Mouse (Mus musculus) gastrocnemius, postnatal 36 days (tissue): ENCODE data around the gene Mcrs1. TPM values are rescaled to one million over a fixed set of nuclear protein-coding genes. Genes with fewer than 3 reads are reported as not detected.
"Not testable (repeated sequence)": the region's sequence is repeated elsewhere in the genome, so short reads cannot be mapped to it uniquely, and the experiment has no call there.

ENCODE experiments used
- DNase-seq, 2 experiments: peaks; one replicate each; pipeline ENCODE4 v3.0.0; 2022
- intact Hi-C: fragments of 180-260 bp; cut with DNase I; formaldehyde crosslinking; loops from one replicate; pipeline ENCODE4 v1.15.1; 2025
- long read RNA-seq, 2 experiments: library from polyadenylated mRNA; stranded (forward); transcript quantifications; one replicate each; pipeline ENCODE4 v2.0.0; 2021
- total RNA-seq, 2 experiments: library from RNA; stranded (reverse); gene quantifications; 2 replicates each; pipeline ENCODE4 v1.2.3; 2021

The Mcrs1 gene
- total RNA-seq: 10 to 100 TPM; 25.6 to 28.9 TPM
- long read RNA-seq, experiment 1, transcript Mcrs1-201 (15 exons, 1,916 nt): major isoform, 21 of 50 reads
- long read RNA-seq, experiment 1, transcript Mcrs1-209 (11 exons, 1,521 nt): minor isoform, 8 of 50 reads
- long read RNA-seq, experiment 1, partial matches to known transcripts: 6 of 50 reads
- long read RNA-seq, experiment 1, other reads (novel, unspliced or antisense): 15 of 50 reads
- long read RNA-seq, experiment 2, transcript Mcrs1-201 (15 exons, 1,916 nt): major isoform, 33 of 51 reads
- long read RNA-seq, experiment 2, partial matches to known transcripts: 3 of 51 reads
- long read RNA-seq, experiment 2, other reads (novel, unspliced or antisense): 9 of 51 reads

DNA sequence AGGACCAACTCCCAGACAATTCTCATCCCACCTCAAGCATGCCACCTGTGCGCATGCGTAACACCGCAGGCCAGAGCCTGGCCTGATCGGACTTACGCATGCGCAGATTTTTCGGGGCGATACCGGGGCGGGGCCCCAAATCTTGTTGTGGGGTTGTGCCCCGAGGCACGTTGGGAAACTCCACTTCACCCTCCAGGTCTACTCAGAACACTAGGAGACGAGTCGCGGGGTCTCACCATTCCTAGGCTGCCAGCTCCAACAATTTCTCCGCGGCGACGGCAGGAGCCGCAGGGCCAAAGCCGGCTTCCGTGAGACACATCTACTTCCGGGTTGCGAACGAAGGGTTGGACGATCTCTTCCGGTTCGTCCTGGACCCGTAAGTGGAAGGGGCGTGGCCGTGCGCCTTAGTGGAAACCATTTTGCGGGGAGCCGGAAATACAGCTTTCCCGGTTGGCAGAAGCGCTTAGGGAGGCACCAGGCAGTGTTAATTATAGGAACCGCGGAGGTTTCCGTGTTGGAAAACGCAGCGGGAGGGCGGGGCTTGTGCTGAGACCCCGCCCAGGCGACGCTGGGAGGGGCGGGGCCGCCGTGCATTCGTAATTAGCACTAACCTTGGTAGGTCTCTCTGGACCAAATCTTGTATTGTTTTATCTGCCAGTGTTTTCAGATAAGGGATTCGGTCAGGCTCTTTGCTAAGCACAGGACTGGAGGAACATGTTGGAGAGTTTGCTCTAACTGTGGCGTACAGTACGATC is at the start of gene Mcrs1:
TSS of gene Mcrs1 (minus strand) at position 336 of the 755 bp plus-strand sequence.
- intact Hi-C loops: no loop called here
- DNase-seq: peak; percentile 97

DNA sequence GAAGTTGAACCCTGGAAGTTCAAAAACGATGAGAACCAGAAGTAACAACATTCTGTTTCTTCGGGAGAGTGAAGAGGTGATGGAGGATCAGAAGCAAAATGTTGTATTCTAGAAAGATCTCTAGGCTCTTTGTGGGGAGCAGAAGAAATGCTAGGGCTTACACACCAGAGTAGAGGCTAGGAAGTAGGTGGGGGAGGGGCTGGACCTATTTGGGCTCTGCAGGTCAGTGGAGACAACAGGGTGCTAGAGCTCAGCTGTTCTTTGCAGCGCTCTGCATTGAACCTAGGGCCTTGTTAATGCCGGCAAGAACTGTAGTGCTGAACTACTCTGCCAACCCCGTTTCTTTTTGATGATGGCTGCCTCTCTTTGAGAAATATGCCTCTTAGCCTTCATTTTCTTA is 44.5 kb upstream of the Mcrs1 start:
- no peak for DNase-seq
- intact Hi-C loops: no loop called here

DNA sequence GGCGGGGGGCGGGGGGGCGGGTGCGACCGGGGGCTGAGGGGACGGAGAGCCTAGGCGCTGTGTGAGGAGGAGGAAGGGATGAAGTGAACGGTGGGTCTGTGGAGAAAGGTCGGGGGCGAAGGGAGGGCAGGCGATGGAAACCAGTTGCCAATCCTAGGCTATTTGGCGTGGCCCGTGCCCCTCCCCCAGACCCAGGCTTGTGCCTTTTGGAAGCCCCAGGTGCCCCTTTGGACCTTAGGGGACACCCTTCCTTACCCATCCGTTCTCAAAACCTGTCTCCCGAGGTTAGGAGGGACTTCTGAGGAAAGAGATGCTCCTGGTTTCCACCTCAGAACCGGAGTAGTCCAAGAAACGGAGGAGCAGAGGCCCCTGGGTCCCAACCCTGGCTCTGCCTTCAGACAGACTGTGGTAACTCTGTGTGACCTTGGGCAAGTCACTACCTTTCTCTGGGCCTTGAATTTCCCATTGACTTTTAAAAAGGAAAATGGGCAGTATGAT is 43.8 kb upstream of the Mcrs1 start, which contains the start of gene Fam186b:
TSS of gene Fam186b (minus strand) at position 405 of the 498 bp plus-strand sequence.
- intact Hi-C loops: no loop called here
- no peak for DNase-seq

DNA sequence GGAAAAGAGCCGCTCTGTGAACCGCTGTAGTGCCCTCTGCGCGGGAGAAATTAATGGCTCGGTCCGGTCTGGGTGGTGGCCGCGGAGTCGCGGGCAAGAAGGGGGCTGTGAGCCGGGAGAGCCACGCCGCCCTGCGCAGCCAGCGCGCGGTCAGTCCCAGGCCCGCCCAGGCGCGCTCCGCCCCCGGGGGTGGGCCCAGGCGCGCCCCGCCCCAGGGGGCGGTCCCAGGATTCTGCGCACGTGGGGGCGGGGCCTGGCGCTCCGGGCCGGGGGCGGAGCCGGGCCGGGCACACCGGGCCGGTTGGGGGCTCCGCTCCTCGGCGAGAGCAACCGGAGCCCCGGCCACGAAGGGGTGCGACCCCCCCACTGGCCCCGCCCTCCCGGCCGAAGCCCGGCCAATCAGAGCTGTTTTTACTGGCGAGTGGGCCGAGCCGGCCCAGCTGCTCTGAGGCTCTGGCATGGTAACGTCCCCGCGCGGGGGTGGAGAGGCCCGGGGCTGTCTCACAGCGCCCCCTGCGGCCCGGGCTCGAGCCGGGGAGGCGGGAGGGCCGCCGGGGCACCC is 43.1 kb upstream of the Mcrs1 start, which contains the start of gene Prpf40b:
TSS of gene Prpf40b (plus strand) at position 275 of the 562 bp plus-strand sequence.
- intact Hi-C loops: no loop called here
- peak; percentile 91 to 95 for DNase-seq

DNA sequence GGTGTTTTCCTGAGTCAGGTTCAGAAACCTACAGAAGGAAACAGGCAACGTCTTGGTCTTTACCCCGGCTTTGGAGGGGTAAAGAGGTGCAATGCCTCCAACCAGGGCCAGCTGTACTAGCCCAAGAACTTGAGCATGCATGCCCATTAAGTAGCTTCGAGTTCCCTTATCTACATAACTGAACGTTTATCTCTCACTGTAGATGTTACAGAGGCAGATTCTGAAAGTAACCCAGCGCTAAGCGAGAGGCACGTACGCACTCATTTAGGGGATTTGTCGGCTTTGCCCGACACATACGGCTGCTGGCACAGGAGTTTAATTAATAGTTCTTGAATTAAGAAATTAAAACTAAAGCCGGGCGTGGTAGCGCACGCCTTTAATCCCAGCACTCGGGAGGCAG is 42.5 kb upstream of the Mcrs1 start:
- intact Hi-C loops: no loop called here
- DNase-seq: no peak

DNA sequence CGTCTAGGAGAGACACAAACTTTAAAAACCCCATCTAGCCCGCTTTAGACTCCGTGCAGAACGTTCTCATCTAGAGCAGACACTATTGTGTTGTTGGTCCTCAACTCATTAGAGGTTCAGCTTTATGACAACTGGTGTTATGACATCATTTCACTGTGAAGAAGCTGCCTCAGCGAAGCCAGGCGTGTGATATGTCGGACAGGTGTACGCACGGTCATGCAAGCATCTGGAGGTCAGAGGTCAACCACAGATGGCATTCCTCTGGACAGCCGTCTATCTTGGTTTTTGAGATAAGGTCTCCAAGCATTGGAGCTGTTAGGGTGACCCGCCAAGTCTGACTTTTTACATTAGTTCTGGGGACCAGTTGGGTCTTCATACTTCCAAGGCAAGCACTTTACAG is 38.8 kb upstream of the Mcrs1 start:
- intact Hi-C loops: no loop called here
- DNase-seq: no peak

DNA sequence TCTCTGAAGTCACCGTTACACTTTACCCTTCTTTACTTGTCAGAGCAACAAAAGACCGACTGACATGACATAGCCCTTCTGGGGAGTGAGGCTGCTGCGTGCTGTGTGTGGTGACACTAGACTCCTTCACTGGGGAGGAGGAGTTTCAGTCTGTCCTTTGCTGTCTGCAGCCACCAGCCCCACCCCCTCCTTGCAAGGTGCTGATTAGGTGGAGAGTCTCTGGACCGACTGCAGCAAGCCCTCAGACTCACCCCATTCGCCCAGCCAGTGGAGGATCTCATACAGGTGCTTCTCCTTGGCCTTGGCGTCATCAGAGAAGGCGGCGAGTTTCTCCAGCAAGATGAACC is 33.4 kb upstream of the Mcrs1 start:
- intact Hi-C loops: no loop called here
- DNase-seq: no peak

DNA sequence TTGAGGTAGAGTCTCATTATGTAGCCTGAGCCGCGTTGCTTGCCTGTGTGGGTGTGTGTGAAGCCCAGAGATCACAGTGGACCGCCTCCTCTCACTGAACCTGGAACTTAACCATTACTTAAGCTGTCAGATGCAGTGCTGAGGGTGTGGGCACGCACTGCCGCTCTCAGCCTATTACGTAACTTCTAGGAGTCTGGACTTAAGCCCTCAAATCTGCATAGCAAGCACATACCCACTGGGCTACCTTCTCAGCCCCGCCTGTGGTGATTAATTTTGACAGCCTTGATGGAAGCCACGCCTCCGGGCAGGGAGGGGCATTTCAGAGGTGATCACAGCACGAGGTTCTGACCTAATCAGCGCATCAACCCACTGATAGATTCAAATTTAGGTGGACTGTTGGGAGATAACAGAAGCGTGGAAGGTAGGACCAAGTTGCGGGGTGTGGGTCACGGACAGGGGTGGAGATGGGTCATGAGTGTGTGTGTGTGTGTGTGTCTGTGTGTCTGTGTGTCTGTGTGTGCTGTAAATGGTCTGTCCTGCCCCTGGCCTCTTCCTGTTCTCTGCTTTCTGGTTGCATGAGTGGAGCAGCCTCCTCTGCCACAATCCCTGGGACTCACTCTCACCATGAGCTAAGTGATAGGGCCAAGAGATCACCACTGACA is 32.9 kb upstream of the Mcrs1 start:
- no peak for DNase-seq
- intact Hi-C loops: no loop called here

DNA sequence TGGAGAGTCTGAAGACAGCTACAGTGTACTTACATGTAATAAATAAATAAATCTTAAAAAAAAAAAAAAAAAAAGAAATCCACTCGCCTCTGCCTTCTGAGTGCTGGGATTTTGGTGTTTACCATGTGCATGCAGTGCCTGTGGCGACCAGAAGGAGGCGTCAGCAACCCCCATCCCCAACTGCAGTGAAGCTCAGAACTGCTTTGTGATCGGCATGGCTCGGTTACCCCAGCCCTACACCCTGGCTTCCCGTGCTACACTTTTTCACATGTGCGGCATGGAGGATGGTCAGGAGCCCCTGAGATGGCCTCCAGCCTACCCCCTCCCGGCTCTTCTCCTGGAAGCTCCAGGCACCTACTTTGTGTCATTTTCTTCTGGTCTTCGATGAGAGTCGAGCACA is 31.7 kb upstream of the Mcrs1 start:
- intact Hi-C loops: no loop called here

DNA sequence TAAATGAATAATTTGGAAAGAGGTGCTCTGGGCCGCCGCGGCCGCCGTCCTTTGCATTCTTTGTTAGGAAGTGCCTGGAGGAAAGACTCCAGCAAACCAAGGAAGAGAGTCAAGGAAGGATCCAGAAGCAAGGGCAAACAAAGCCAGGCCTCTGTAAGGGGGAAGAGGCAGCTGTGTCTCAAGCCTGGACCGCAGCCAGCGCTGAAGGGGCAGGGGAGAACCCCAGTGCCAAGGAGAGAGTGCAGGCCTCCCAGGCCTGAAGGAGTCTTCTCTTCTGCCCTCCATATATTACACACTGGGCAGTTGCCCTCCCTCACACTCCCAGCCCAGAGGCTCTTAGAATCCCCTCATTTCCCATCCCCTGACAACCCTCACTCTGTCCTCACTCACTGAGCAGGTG is 26.5 kb upstream of the Mcrs1 start:
- DNase-seq: no peak
- intact Hi-C loops: loop anchor here (10.0 kb wide), 1 partner anchor 233 kb away; no protein-coding TSS in a partner anchor

More for the DNA sequence above, 31.7 kb upstream of the Mcrs1 start:
- no peak for DNase-seq

DNA sequence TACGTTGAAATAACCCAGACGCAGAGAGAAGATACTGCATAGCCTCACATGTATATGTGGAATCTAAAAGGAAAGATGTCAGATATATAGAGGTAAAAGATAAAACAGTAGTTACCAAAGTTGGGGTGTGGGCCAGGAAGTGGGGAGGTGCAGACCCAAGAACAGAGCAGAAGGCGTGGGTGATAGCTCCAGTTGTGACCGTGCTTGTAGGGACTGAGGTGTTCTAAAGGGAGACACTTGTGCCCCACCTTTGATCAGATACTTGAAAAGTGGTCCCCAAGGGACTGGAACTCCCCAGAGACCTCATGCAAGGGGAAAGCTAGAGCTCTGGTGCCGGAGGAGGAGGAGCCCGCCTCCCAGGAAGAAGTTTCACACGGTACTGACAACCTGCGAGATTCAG is 24.3 kb upstream of the Mcrs1 start:
- intact Hi-C loops: loop anchor here (10.0 kb wide), 1 partner anchor 231 kb away; no protein-coding TSS in a partner anchor
- no peak for DNase-seq

DNA sequence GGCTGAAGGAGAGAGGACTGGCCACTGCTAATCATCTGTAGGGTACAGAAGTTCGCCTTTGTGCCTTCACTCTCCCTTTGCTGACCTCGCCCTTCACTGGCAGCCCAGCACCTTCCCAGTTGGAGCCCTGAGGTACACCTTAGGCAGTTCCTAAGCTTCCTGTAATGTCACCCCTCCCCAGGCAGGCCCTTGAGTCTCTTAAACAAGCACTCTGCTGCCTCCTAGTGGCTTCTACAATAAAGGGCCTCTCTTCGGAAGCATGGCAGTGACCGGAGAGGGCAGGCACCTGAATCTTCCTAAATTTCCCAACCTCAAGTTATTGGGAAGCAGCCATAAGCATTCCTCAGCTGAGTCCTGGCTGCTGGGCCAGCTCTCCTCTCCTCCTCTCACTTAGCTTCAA is 13.9 kb upstream of the Mcrs1 start:
- peak in 1 of 2 experiments; percentile 52 for DNase-seq
- intact Hi-C loops: loop anchor here (2.0 kb wide), 1 partner anchor 51 kb away; no protein-coding TSS in a partner anchor

DNA sequence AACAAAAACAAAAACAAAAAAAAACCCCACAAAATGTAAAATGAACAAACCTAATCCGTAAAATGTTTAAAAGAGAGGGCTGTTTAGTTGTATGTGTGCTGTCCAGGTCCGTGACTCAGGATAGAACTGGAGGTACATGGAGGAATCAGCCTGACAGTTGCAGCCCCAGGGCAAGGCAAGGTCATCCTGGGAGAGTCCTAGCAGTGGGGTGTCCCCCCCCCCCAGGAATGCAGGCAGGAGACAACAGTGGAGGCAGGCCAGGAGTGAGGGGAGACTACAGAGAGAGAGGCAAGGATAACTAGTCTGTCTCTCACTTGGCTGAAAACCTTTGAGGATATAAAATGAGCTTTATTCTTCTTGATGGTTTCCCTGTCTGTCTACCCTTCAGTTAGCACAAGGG is 12.6 kb upstream of the Mcrs1 start:
- DNase-seq: no peak
- intact Hi-C loops: loop anchor here (2.0 kb wide), 1 partner anchor 50 kb away; no protein-coding TSS in a partner anchor

DNA sequence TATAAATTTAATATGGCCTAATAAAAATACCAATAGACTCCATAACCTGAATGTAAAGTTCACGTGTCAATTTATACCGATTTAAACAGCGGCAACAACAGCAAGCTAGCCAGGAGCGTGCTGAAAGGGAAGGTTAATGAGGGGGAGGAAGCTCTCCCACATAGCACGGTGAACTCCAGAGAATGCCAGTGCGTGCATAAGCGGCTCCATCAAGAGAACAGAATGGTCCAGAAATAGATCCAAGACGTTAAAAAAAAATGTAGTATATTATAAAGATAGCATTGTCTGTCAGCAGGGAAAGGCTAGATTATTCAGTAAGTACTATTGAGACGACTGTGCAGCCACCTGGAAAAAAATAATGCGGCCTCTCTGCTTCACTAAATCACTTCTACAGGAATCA is 10.9 kb upstream of the Mcrs1 start:
- intact Hi-C loops: no loop called here
- DNase-seq: no peak

DNA sequence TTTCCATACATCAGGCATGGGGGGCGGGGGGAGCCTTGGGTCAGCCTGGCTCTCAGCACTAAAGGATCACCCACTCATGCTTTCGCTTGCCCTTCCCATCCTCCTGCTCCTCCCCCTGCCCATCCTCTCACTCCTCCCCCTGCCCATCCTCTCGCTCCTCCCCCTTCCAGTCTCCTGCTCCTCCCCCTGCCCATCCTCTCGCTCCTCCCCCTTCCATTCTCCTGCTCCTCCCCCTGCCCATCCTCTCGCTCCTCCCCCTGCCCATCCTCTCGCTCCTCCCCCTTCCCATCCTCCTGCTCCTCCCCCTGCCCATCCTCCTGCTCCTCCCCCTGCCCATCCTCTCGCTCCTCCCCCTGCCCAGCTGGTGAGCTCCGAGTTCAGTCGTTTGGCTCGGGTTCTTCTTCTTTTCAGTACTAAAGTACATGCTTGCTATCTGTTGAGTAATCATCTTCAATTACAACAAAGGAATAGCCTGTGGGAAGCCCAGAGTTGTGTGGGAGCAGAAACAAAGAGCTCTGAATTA is 8.0 kb upstream of the Mcrs1 start:
- intact Hi-C loops: no loop called here
- DNase-seq: peak; percentile 49 to 73

DNA sequence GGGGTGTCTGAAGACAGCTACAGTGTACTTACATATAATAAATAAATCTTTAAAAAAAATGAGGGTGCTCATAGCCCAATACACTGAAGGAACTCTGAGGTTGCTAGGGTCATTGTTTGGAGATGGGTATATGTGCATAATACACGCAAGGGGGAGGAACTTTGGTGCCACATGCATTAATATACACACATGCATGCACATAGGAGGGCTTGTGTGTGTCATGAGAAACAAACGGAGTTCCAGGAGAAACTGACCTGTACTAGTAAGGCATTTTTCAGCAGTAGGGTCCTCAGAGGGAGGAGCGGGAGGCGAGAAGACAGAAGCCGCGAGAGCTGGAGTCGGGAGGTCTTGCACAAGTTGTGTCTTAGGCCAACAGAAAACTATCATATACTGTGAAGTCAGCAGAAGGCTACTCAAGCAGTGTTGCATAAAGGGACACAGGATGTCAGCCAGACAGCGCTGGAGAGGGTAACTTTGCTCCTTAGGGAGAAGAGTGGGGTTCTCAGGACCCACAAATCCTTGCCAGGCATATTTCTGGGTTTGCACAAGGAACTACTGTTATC is 7.5 kb upstream of the Mcrs1 start:
- intact Hi-C loops: no loop called here
- DNase-seq: no peak

DNA sequence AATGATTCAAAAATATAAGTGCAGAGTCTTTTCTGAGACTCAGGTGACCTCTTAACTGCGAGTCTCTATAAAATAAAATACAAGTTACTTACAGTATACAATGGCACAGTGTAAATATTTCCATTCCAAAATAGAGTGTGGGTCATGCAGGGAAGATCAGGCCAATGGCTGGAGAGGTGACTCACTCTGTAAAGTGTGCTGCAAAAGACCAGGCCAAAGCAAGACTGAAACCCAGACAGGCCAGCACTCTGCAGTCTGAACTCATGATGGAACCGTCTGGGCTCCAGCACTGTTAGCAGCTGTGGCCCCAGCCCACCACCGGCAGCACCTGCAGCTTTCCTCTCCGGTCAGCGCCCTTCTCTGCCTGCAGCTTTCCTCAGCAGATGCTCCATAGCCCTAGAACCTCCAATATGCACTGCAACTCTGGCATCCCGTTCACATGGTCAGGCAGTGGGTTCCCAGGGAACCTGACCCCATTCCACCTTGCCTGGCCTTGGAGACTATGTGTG is 3.5 kb upstream of the Mcrs1 start:
- intact Hi-C loops: no loop called here
- no peak for DNase-seq

DNA sequence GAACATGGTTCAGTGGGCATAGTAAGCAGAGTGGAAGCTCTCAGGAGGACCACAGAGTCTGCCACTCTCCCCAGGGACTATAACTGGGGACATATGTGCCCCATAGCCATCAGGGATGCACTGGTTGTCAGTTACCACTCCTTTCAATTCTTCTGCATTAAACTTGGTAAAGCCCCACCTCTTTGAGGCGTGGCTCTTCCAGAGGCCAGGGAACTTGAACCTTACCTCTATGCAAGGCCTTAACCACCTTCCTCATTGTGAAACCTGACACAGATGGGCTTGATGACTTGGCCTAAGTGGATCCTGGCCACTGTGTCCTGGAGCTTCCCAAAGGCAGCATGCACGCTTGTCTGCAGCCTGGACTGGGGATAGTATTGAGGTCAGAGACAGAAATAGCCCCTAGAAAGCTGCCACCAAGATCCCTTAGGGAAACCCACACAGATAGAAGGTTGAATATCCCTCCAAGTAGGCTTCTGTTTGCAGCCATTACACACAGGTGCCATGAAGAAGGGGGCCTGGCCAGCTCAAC is 2.8 kb upstream of the Mcrs1 start:
- intact Hi-C loops: no loop called here
- DNase-seq: no peak

DNA sequence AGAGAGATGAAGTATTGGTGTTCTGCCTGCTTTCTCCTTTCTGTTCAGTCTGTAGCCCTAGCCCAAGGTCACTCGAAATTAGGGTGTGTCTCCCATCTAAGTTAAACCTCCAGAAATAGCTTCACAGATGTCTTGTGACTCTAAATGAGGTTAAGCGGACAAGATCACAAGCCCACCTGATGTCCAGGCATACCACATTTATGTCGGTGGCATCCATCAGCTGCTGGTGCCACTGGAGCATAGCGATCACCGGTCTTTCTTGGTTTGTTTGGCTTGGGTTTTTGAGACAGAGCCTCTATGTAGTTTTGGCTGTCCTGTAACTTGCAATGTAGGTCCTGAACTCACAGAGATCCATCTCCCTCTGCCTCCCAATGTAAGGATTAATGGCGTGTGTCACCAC is 2.0 kb upstream of the Mcrs1 start:
- intact Hi-C loops: no loop called here
- no peak for DNase-seq

DNA sequence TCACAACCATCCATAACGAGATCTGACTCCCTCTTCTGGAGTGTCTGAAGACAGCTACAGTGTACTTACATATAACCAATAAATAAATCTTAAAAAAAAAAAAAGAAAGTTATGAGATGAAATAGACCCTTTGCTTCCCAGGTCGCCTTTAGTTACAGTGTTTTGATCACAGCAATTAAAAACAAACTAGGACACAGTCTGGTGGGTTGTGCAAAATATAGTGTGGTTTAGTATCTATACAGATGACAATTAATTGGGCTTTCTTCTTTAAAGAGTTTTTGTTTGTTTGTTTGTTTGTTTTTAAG is 1.4 kb upstream of the Mcrs1 start:
- intact Hi-C loops, DNase-seq: not testable (repeated sequence)
